Mouse (Mus musculus) liver, adult 2 months (tissue): ENCODE measurements at regions not wholly inside any gene's neighbourhood (a gene's known extent, or its start where the extent isn't known, plus 50 kb on each side); places are given as distances from the start of the nearest gene placed in this dataset.
"Not testable (repeated sequence)": the region's sequence is repeated elsewhere in the genome, so short reads cannot be mapped to it uniquely, and the experiment has no call there.

Experiments used
- DNase-seq: peaks from one replicate; pipeline ENCODE4 v3.0.0-alpha.2; 2011; ENCODE audit warnings: low read depth, low spot score; ENCODE audit errors: extremely low read depth
- H3K27ac ChIP-seq: fragments of 200-500 bp; replicated peaks from 2 replicates; pipeline ENCODE4 v1.5.1; 2012; ENCODE audit warnings: low read depth, mild to moderate bottlenecking, control low read depth, inconsistent platforms, low read length; ENCODE audit not compliant: insufficient read depth
- H3K27me3 ChIP-seq: fragments of 200-500 bp; 2 replicates; pipeline ENCODE4 v1.6.1; 2012; ENCODE audit warnings: mild to moderate bottlenecking, moderate library complexity, low read length, inconsistent platforms; ENCODE audit not compliant: control insufficient read depth, insufficient read depth
- H3K36me3 ChIP-seq: fragments of 200-500 bp; 2 replicates; pipeline ENCODE4 v1.6.1; 2012; ENCODE audit warnings: low read length, inconsistent platforms; ENCODE audit not compliant: control insufficient read depth, insufficient read depth
- H3K4me1 ChIP-seq: fragments of 200-500 bp; 2 replicates; pipeline ENCODE4 v1.6.1; 2011; ENCODE audit warnings: low read length; ENCODE audit not compliant: control insufficient read depth, insufficient read depth
- H3K4me3 ChIP-seq: fragments of 200-500 bp; 2 replicates; pipeline ENCODE4 v1.5.1; 2011; ENCODE audit warnings: low read depth, mild to moderate bottlenecking, control low read depth, low read length, moderate library complexity; ENCODE audit not compliant: insufficient read depth
- H3K79me2 ChIP-seq: fragments of 200-500 bp; 2 replicates; pipeline ENCODE4 v1.6.1; 2012; ENCODE audit warnings: inconsistent platforms, mild to moderate bottlenecking, low read length, moderate library complexity; ENCODE audit not compliant: control insufficient read depth, insufficient read depth
- H3K9ac ChIP-seq: fragments of 200-500 bp; 2 replicates; pipeline ENCODE4 v1.6.1; 2012; ENCODE audit warnings: low read depth, mild to moderate bottlenecking, control low read depth, inconsistent platforms, low read length
- CTCF ChIP-seq: fragments of 200-500 bp; IDR thresholded peaks from 2 replicates; pipeline ENCODE4 v1.5.1; 2011; ENCODE audit warnings: low read depth, low read length, control low read depth
- POLR2A ChIP-seq: fragments of 200-500 bp; IDR thresholded peaks from 2 replicates; pipeline ENCODE4 v1.6.1; 2011; ENCODE audit warnings: low read length, control low read depth; ENCODE audit not compliant: insufficient read depth; ENCODE audit errors: extremely low read depth
- WGBS: fragments of 180-500 bp; shearing (Covaris S2); methylation state at CpG from one replicate; pipeline ENCODE4 v1.1.7; 2018; 5-methylcytosine and 5-hydroxymethylcytosine counted together

DNA sequence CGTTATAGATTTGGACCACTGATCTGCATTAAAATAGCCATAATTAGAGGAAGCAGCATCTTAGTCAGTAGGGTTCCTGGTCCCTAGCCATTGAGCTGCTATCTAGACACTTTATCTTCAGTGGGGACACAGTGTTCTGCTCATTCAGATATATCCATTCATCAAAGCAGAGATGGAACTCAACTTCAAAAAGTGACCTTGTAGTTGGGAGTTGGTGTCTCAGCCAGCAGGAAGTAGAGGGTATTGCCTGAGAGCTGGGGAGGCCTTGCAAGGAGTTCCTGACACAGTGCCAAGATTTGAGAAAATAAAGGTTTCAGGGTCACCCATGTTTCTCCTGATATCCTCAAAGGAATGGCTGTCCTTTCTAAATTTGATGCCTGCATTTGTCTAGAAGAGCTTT, 304.7 kb upstream of the Shh start:
- H3K4me3 ChIP-seq: no peak overlapping the region
- TF ChIP-seq POLR2A: no peak
- TF ChIP-seq CTCF: no peak
- H3K27me3 ChIP-seq: 0 out of 2 replicates have a peak, but pooled peaks cover 2% of the 10 kb centered on the region
- no peak overlapping the region for H3K27ac ChIP-seq
- H3K4me1 ChIP-seq: no peaks in the 10 kb centered on the region
- H3K79me2 ChIP-seq: no peaks in the 10 kb centered on the region
- DNase-seq: no peak
- H3K9ac ChIP-seq: no peak overlapping the region
- H3K36me3 ChIP-seq: no peaks in the 10 kb centered on the region
- 76% methylated on average over 1 of the region's 1 CpGs for WGBS

DNA sequence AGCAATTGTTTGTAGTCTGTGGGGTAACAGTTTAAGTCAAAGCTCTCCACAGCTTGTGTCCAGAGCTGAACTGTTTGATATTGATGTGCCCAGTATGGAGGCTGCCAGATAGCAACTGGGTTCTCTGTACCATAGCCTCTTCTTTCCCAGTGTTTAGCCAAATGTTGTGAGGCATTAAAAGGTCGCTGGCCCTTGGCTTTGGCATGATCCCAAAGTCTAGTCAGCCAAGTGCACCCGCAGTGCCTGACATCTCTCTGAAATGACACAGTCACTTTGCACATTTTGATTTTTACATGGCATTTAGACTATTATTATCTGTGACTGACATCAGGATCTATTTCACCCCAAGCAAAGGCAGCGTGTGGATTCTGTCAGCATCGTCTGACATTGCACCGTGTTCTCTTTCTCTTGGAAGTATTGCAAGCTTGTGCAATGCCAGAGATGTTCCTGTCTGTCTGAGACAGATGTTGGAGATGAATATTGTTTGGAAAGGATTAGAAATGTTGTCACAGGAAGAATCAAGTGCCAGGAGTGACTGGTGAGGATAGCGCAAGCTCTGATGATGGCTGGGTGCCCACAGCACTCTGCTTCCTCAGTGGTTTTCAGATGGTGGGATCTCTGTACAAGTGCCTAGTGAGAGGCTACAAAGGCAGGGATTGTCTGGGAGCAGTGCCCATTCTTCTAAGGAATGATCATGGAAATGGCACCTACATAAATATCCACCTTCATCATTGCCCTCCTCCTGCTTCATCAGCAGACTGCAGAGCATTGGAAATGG, 289.3 kb upstream of the Shh start:
- WGBS: 25% methylated on average over 6 of the region's 6 CpGs
- no peaks in the 10 kb centered on the region for H3K79me2 ChIP-seq
- peak; percentile 85 for DNase-seq

DNA sequence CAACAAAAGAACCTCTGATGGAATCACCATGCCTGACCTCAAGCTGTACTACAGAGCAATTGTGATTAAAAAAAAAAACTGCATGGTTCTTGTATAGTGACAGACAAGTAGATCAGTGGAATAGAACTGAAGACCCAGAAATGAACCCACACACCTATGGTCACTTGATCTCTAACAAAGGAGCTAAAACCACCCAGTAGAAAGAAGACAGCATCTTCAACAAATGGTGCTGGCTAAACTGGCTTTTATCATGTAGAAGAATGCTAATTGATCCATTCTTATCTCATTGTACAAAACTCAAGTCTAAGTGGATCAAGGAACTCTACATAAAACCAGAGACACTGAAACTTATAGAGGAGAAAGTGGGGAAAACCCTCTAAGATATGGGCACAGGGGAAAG, 284.8 kb upstream of the Shh start:
- H3K27me3 ChIP-seq, DNase-seq, H3K36me3 ChIP-seq, H3K79me2 ChIP-seq, H3K4me3 ChIP-seq, H3K27ac ChIP-seq, H3K9ac ChIP-seq: not testable (repeated sequence)
- peaks cover 10% of the 10 kb centered on the region; the same call in 1 of the 2 replicates for H3K4me1 ChIP-seq

More for the DNA sequence above, 289.3 kb upstream of the Shh start:
- H3K27me3 ChIP-seq: no peaks in the 10 kb centered on the region
- H3K9ac ChIP-seq: no peak overlapping the region
- no peak overlapping the region for H3K27ac ChIP-seq
- no peaks in the 10 kb centered on the region for H3K36me3 ChIP-seq
- no peak overlapping the region for H3K4me3 ChIP-seq
- peaks cover 10% of the 10 kb centered on the region; the same call in 1 of the 2 replicates for H3K4me1 ChIP-seq
- no peak for TF ChIP-seq POLR2A
- no peak for TF ChIP-seq CTCF

DNA sequence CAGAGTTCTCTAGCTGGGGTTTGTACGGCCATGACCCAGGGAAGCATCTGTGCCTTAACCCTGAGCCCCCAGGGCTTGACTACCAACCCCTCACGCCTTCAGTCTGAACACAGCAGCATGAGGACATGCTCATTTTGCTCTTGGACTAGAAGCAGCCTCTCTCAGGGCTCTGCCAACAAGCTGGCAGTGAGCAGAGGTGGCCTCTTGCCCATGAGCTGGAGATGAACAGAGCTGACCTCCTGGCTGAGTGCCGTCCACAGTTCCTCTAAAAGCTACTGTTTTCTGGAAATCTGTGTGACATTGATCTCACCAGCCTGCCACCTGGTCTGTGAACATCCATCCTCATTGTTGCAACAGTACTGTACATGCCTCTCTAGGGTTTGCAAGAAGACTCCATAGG, 267.7 kb upstream of the Shh start:
- 29% methylated on average over 3 of the region's 3 CpGs for WGBS
- no peak overlapping the region for H3K4me3 ChIP-seq
- TF ChIP-seq POLR2A: no peak
- no peak for TF ChIP-seq CTCF
- DNase-seq: peak; percentile 89
- H3K79me2 ChIP-seq: no peaks in the 10 kb centered on the region
- no peaks in the 10 kb centered on the region for H3K4me1 ChIP-seq
- H3K27me3 ChIP-seq: no peaks in the 10 kb centered on the region
- H3K9ac ChIP-seq: no peak overlapping the region
- H3K27ac ChIP-seq: no peak overlapping the region
- H3K36me3 ChIP-seq: no peaks in the 10 kb centered on the region

DNA sequence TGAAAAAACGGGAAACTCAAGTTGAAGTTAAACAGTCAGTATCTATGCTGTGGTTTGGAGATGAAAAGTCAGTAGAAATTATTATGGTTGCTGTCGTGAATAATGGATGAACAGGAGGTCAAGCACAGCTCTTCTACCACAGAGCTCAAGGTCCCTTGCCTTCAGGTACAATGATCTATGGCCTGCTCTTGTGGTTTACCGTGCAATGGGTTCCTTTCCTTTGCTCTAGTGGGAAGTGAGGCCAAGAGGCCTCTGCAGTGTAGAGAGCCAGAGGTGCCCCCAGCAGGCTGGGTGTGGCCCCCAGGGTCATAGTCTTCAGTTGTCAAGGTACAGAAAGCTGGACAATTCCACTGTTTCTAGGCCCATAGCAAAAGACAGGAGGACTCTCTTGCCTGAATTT, 255.0 kb upstream of the Shh start:
- Histone ChIP-seq H3K79me2 (no peaks in the 10 kb centered on the region), H3K27me3 (no peaks in the 10 kb centered on the region)

GRCm38 (mm10) chr5:28714978-28715377, 247.9 kb upstream of the Shh start:
- TF ChIP-seq CTCF: no peak
- no peak for TF ChIP-seq POLR2A
- Histone ChIP-seq H3K27ac (no peak overlapping the region), H3K4me1 (no peaks in the 10 kb centered on the region), H3K36me3 (no peaks in the 10 kb centered on the region), H3K9ac (no peak overlapping the region), H3K27me3 (no peaks in the 10 kb centered on the region), H3K79me2 (no peaks in the 10 kb centered on the region), H3K4me3 (no peak overlapping the region)
- 93% methylated on average over 4 of the region's 4 CpGs for WGBS
- DNase-seq: no peak

More for the DNA sequence above, 255.0 kb upstream of the Shh start:
- no peaks in the 10 kb centered on the region for H3K36me3 ChIP-seq
- H3K27ac ChIP-seq: no peak overlapping the region
- H3K4me1 ChIP-seq: no peaks in the 10 kb centered on the region
- no peak overlapping the region for H3K9ac ChIP-seq
- WGBS: 84% methylated on average over 3 of the region's 3 CpGs
- DNase-seq: no peak
- TF ChIP-seq CTCF: no peak
- no peak overlapping the region for H3K4me3 ChIP-seq
